Mouse (Mus musculus) gastrocnemius, adult 18-20 months (tissue): ENCODE results near the gene Slc7a11. TPM values are rescaled to one million over a fixed set of nuclear protein-coding genes. Genes with fewer than 3 reads are reported as not detected.

Experiments used
- DNase-seq: peaks from one replicate; pipeline ENCODE4 v3.0.0; 2021; ENCODE audit warnings: low spot score
- total RNA-seq, 2 experiments: library from RNA; stranded (reverse); gene quantifications; 2 replicates each; pipeline ENCODE4 v1.2.3; 2021

Slc7a11 gene
- total RNA-seq, 2 experiments from 2014 or later, result 0.05 TPM; not detected in 1

GRCm38 (mm10) chr3:50186369-50186768 is 257.0 kb downstream of the Slc7a11 start:
- DNase-seq, result no peak

DNA sequence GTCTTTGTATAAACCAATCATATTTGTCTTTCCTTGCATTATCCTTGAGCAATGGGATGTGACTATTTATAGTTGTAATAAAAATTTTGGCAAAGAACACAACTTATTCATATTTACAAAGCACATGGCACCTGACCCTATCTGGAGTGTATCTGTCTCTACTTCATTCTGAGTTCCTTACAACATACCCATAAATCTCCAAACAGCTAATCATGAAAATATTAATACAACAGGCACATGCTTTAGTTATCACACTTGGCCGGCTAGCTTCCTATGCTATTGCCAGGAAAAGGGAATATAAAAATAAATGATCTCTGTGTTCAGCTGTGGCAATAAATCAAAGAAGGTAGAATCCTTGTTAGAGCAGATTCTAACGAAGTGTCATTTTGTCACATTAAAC is 257.5 kb downstream of the Slc7a11 start:
- no peak for DNase-seq

GRCm38 (mm10) chr3:50160756-50161155 is 282.7 kb downstream of the Slc7a11 start:
- no peak for DNase-seq

DNA sequence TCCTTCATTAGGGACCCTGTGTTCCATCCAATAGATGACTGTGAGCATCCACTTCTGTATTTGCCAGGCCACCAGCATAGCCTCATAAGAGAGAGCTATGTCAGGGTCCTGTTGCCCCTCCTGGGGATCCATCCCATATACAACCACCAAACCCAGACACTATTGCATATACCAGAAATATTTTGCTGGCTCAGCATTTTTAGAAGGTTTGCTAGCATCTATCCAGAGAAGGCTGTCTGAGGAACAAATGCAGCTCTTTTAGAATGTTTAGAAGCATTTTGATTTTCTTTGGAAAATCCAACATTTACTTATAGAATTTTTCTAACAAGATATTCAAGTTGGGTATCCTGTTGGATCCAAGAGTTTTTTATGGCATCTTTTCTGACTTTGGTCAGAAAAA is 299.3 kb downstream of the Slc7a11 start:
- no peak for DNase-seq

DNA sequence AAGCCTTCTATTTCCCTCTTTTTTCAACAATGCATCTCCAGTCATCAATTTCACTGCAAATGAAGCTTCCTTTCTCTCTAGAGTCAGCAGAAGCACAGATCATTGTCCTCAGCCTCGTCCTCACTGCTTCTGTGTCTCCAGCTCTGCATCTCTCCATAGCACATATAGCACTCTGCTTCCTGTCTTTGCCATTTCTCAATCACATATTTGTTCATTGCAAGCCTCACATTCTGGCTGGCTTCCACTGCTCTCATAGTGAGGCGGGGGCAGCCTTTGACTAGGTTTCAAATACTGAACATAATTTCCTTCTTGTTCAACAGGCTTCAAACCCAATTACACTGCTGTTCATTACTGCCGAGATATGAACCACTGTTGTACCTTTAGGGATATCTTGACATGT is 305.1 kb downstream of the Slc7a11 start:
- DNase-seq, result no peak

- DNase-seq, result no peak
These were observed 311.2 kb downstream of the Slc7a11 start for GRCm38 (mm10) chr3:50132204-50132603.

DNA sequence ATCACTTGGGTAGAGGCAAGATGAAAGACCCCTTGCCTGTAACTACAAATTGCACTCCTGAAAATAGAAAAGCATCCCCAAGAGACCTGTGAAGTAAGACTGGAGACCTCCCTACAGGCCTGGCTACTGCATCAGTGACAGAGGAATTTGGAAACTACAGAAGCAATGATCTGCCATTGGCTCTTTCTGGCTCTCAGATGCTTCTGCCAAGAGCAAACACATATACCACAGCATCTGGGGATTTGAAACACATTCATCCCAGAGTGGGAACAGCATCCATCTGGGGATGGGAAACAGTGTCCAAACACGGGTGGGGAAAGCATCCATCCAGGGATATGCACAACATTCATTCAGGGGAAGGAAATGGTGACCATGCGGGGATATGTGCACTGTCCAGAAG is 313.1 kb downstream of the Slc7a11 start:
- DNase-seq, result no peak

- no peak for DNase-seq
These were observed 322.4 kb downstream of the Slc7a11 start for GRCm38 (mm10) chr3:50121001-50121400.

DNA sequence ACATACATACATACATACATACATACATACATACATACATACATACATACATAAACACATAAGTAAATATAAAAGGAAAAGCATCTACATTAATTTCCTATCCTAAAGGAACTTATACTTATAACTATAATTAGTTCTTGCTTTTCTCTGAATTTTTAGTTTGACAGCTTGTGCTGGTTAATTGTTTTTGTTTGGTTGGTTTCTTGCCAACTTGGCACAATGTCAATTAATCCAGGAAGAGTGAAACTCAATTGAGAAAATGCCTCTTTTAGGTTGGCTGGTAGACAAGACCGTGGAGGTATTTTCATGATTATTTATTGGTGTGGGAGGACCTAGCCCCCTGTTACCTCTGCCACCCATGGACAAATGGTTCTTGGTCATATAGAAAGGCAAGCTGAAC is 327.1 kb downstream of the Slc7a11 start:
- no peak for DNase-seq

DNA sequence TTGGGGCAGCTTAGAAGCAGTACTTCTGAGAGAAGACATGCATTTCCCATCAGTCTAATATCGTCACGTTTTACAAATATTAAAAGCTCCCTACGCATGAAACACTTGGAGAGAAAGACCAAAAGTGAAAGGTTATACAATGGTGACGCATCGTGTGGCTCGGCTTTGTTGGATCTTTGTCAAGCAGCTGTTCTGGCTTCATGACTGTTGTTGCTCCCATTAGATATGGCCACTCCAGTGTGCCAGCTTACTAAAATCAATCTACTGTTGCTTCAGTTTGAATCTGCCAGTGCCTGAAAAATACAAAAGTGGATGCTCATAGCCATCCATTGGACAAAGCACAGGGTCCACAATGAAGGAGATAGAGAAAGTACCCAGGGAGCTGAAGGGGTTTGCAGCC is 337.9 kb downstream of the Slc7a11 start:
- DNase-seq, result peak; percentile 72

GRCm38 (mm10) chr3:50094404-50095092 is 348.9 kb downstream of the Slc7a11 start:
- no peak for DNase-seq

- peak; percentile 53 for DNase-seq
These were observed 366.4 kb downstream of the Slc7a11 start for GRCm38 (mm10) chr3:50076979-50077378.

- no peak for DNase-seq
These were observed 380.0 kb downstream of the Slc7a11 start for GRCm38 (mm10) chr3:50063396-50063795.

DNA sequence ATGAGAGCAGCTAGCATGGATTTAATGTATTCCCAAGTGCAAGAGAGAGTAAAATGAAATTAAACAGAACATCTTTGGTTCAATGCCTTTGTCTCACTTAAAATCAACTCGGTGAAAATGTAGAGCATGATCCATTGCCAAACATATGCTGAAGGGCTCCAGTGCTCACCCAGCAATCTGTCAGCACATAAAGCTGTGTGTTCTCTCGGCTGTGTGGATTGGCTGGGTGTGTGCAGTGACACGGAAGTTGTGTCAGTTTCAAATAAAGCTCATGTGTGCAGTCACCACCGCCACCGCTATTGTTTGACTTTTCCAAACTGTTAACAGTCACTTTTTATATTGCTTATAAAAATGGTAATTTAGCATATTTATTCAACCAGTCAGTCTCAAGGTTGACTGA is 398.7 kb downstream of the Slc7a11 start:
- no peak for DNase-seq

DNA sequence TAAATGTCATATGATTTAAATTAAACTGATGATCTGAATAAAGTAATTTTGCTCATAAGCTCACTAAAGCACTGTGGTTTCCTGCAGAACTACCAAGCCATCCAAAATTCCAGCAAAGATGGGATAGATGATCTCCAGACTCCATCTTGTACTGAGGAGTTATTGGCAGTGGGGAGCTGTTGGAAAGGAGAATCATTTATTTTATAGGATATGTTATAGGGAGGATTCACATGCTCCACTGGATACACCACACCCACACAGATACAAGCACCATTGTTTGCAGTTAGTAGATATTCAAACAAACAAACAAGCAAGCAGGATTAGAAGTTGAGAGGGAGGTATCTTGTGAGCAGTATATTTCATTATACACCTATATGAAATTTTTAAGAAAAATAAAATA is 399.3 kb downstream of the Slc7a11 start:
- DNase-seq, result no peak

DNA sequence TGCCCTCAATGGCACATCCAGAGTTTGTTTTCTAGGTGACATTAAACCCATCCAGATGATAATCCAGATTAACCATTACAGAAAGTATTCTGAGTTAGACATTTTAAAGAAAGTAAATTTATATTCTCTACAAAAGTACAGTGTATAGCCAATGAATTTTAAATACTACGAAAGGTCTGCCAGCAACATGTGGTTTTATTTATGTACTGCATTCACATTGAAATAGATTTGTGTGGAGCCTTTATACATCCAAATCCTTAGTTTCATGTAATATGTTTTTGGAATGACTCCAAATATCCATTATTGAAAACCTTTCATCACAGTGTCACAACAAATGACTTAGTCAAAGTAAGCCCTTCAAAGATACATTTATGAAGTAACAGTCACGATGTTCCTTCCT is 402.3 kb downstream of the Slc7a11 start:
- no peak for DNase-seq

DNA sequence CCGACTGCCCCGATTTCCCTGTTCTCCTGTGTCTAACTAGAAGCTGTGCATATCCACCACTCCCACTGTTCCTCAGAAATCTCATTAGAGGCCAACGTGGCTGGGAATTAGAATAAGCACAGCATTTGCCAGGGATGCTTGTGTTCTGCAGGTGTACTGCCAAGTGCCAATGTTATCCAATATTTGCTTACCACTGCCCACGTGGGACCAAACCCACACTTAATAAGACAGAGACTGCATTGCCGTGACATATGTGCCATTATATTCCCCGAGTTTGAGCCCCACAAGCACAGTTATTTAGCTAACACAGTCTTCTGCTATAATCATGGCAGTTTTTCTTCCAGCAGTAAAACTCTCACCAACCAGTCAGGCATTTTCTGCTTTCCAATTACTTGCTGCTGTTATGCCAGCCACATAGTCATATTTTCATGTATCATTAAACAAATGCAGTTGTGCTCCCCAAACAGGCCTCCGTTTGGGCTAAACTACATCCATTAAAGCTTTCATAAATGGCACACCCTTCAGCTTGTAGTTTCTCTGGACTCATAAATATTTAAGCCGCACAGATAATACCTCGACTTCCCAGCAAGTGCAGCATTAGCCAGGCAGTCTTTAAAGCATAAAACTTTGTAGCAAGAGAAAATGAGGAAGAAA is 407.4 kb downstream of the Slc7a11 start:
- DNase-seq, result no peak

DNA sequence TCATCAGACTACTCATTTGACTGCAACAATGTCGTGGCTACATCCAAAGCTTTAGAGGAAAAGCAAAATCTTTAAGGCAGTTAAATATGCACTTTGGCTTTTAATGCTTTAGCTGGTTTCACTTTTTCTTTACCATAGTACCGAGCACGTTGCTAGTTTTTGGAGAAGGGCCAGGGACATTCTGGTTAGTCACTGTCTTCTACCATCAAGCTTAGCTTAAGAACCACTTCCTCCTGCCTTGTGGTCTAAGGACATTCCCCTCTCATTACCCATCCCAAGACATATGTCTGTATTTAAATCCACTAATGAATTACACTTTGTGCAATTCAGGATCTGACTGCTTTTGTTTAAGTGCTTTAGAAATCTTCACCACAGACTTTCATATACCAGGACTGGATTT is 410.1 kb downstream of the Slc7a11 start:
- DNase-seq, result no peak

- DNase-seq, result no peak
These were observed 417.4 kb downstream of the Slc7a11 start for GRCm38 (mm10) chr3:50026039-50026438.

- no peak for DNase-seq
These were observed 429.0 kb downstream of the Slc7a11 start for GRCm38 (mm10) chr3:50014396-50014795.

DNA sequence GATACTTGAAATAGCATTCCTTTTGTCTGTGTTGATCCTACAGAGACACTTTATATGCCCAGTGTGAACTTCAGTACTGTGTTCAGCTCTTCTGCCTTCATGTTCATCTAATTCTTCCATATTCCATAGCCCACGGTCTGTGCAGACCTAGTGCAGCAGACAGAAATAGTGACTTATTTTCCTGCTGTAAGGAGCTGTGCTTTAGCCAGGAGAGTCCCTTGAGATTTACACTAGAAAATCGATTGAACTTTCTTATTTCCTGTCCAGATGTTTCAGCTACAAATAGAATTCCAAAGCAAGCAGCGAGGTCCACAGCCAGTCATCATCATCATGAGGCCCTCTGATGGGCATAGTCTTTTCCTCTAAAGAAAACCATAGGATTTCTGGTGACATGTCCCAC is 431.4 kb downstream of the Slc7a11 start:
- DNase-seq, result peak; percentile 15

DNA sequence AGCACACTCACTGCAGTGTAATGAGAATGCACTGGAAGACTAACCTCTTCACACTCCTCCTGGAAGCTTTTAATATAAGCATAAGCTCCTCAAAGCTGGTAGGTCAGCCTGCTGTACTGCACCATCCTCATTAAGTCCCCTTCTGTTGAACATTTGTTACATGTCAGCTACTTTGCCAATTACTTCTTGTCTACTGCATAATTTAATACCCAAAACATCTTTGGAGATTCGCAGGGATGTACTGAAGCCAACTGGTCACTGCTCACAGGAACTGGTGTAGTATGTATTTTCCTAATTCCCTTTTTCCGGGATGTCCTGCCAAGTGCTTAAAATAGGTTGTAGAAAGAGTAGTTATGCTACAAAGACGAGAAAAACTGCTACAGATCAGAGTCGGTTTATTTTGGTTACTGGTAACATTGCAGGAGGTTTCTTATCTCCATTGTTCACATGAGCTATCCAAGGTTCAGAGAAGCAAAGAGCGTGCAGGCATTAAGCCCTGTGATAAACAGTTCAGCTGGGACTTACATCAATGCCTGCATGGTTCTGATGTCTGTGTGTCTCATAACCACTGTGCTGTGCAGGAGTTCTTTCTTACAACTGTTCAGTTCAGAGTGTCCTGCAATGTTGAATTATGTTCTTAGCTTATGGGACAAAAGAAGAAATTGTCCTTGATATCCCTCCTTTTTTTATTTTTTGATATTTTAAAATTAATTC is 439.3 kb downstream of the Slc7a11 start:
- no peak for DNase-seq

DNA sequence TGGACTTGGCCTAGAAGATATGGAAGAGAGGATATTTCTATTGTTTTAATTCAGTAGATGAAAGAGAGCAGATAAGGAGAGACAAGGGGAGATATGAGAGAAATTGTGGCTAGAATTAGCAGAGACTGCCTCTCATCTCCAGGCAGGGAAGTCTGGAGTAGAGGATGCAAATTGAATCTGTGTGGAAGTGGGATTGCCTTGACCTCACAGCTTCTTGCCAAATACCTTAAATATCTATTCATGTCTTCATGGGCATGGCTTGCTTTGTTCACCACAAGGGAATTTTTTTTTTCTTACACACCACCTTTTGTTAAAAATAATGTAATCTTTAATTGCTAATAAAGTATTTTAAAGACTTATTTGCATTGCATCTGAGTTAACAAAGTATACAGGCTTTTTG is 441.3 kb downstream of the Slc7a11 start:
- DNase-seq, result no peak
